Mouse (Mus musculus): ENCODE data around the gene Rassf5. TPM values are rescaled to one million over a fixed set of nuclear protein-coding genes. Genes with fewer than 3 reads are reported as not detected.

Gene Rassf5
- polyA plus RNA-seq, 1 experiment: 98.8 TPM

- 0 out of 2 replicates have a peak, but pooled peaks cover 3% of the 10 kb centered on the region for H3K36me3 ChIP-seq (ENCODE audit: control insufficient read depth, insufficient read depth, low read length)
- no peak for TF ChIP-seq CTCF (IDR thresholded peaks at IDR 0.05; ENCODE audit: borderline replicate concordance, control insufficient read depth, extremely low read depth, insufficient read depth, low read length, poor library complexity)
- no peak for TF ChIP-seq POLR2A (IDR thresholded peaks at IDR 0.05; ENCODE audit: control insufficient read depth, extremely low read depth, insufficient read depth, low read length, poor library complexity)
- peak; percentile 57 for DNase-seq
- H3K4me1 ChIP-seq (replicated peaks; ENCODE audit: control insufficient read depth, insufficient read depth, low read length): peaks cover 63% of the 10 kb centered on the region
- H3K27me3 ChIP-seq (ENCODE audit: control insufficient read depth, insufficient read depth, low read length): no peaks in the 10 kb centered on the region
- peak overlapping the region; percentile 97 for H3K27ac ChIP-seq (ENCODE audit: control insufficient read depth, insufficient read depth, low read length)
- H3K4me3 ChIP-seq (ENCODE audit: control insufficient read depth, insufficient read depth, low read length): peak overlapping the region; percentile 92
- 4% methylated on average over 18 of the region's 18 CpGs for WGBS
Measured at GRCm38 (mm10) chr1:131199118-131199821, 45.8 kb downstream of the Rassf5 start.

- peak overlapping the region; percentile 92 for H3K4me3 ChIP-seq (ENCODE audit: control insufficient read depth, insufficient read depth, low read length)
- TF ChIP-seq POLR2A (IDR thresholded peaks at IDR 0.05; ENCODE audit: control insufficient read depth, extremely low read depth, insufficient read depth, low read length, poor library complexity): no peak
- no peak for TF ChIP-seq CTCF (IDR thresholded peaks at IDR 0.05; ENCODE audit: borderline replicate concordance, control insufficient read depth, extremely low read depth, insufficient read depth, low read length, poor library complexity)
- peak overlapping the region; percentile 97 for H3K27ac ChIP-seq (ENCODE audit: control insufficient read depth, insufficient read depth, low read length)
- 6% methylated on average over 9 of the region's 9 CpGs for WGBS
- H3K36me3 ChIP-seq (ENCODE audit: control insufficient read depth, insufficient read depth, low read length): 0 out of 2 replicates have a peak, but pooled peaks cover 3% of the 10 kb centered on the region
- H3K27me3 ChIP-seq (ENCODE audit: control insufficient read depth, insufficient read depth, low read length): no peaks in the 10 kb centered on the region
- DNase-seq: peak; percentile 42
- peaks cover 59% of the 10 kb centered on the region for H3K4me1 ChIP-seq (replicated peaks; ENCODE audit: control insufficient read depth, insufficient read depth, low read length)
Measured at GRCm38 (mm10) chr1:131198417-131198960, 46.6 kb downstream of the Rassf5 start.

- 59% methylated on average over 2 of the region's 2 CpGs for WGBS
- TF ChIP-seq CTCF (IDR thresholded peaks at IDR 0.05; ENCODE audit: borderline replicate concordance, control insufficient read depth, extremely low read depth, insufficient read depth, low read length, poor library complexity) (no peak), POLR2A (IDR thresholded peaks at IDR 0.05; ENCODE audit: control insufficient read depth, extremely low read depth, insufficient read depth, low read length, poor library complexity) (no peak)
- no peak for DNase-seq
- Histone ChIP-seq H3K27me3 (ENCODE audit: control insufficient read depth, insufficient read depth, low read length) (no peaks in the 10 kb centered on the region), H3K4me3 (ENCODE audit: control insufficient read depth, insufficient read depth, low read length) (no peak overlapping the region), H3K27ac (ENCODE audit: control insufficient read depth, insufficient read depth, low read length) (no peak overlapping the region), H3K36me3 (ENCODE audit: control insufficient read depth, insufficient read depth, low read length) (0 out of 2 replicates have a peak, but pooled peaks cover 4% of the 10 kb centered on the region), H3K4me1 (replicated peaks; ENCODE audit: control insufficient read depth, insufficient read depth, low read length) (peaks cover 59% of the 10 kb centered on the region)
Measured at GRCm38 (mm10) chr1:131196107-131196506, 49.0 kb downstream of the Rassf5 start.

- H3K27me3 ChIP-seq (ENCODE audit: control insufficient read depth, insufficient read depth, low read length): no peaks in the 10 kb centered on the region
- no peak overlapping the region for H3K4me3 ChIP-seq (ENCODE audit: control insufficient read depth, insufficient read depth, low read length)
- DNase-seq: no peak
- H3K36me3 ChIP-seq (ENCODE audit: control insufficient read depth, insufficient read depth, low read length): 0 out of 2 replicates have a peak, but pooled peaks cover 8% of the 10 kb centered on the region
- H3K4me1 ChIP-seq (replicated peaks; ENCODE audit: control insufficient read depth, insufficient read depth, low read length): peaks cover 55% of the 10 kb centered on the region
- H3K27ac ChIP-seq (ENCODE audit: control insufficient read depth, insufficient read depth, low read length): no peak overlapping the region
- TF ChIP-seq POLR2A (IDR thresholded peaks at IDR 0.05; ENCODE audit: control insufficient read depth, extremely low read depth, insufficient read depth, low read length, poor library complexity) (no peak), CTCF (IDR thresholded peaks at IDR 0.05; ENCODE audit: borderline replicate concordance, control insufficient read depth, extremely low read depth, insufficient read depth, low read length, poor library complexity) (no peak)
- WGBS: 81% methylated on average over 7 of the region's 7 CpGs
Measured at GRCm38 (mm10) chr1:131195653-131196052, 49.4 kb downstream of the Rassf5 start.

GRCm38 (mm10) chr1:131193746-131194145 lies 51.3 kb downstream of the Rassf5 start:
- peaks cover 62% of the 10 kb centered on the region for H3K4me1 ChIP-seq (replicated peaks; ENCODE audit: control insufficient read depth, insufficient read depth, low read length)
- WGBS: 73% methylated on average over 3 of the region's 3 CpGs
- no peak for DNase-seq

GRCm38 (mm10) chr1:131188655-131189054 lies 56.4 kb downstream of the Rassf5 start:
- no peak for TF ChIP-seq POLR2A (IDR thresholded peaks at IDR 0.05; ENCODE audit: control insufficient read depth, extremely low read depth, insufficient read depth, low read length, poor library complexity)
- no peak for TF ChIP-seq CTCF (IDR thresholded peaks at IDR 0.05; ENCODE audit: borderline replicate concordance, control insufficient read depth, extremely low read depth, insufficient read depth, low read length, poor library complexity)
- no peak for DNase-seq
- Histone ChIP-seq H3K27ac (ENCODE audit: control insufficient read depth, insufficient read depth, low read length) (peak overlapping the region; percentile 64; the same call in 1 of the 2 replicates), H3K27me3 (ENCODE audit: control insufficient read depth, insufficient read depth, low read length) (no peaks in the 10 kb centered on the region), H3K4me1 (replicated peaks; ENCODE audit: control insufficient read depth, insufficient read depth, low read length) (peaks cover 61% of the 10 kb centered on the region), H3K36me3 (ENCODE audit: control insufficient read depth, insufficient read depth, low read length) (peaks cover 12% of the 10 kb centered on the region), H3K4me3 (ENCODE audit: control insufficient read depth, insufficient read depth, low read length) (no peak overlapping the region)
- WGBS: 64% methylated on average over 5 of the region's 5 CpGs

More at GRCm38 (mm10) chr1:131193746-131194145, 51.3 kb downstream of the Rassf5 start:
- H3K27me3 ChIP-seq (ENCODE audit: control insufficient read depth, insufficient read depth, low read length): no peaks in the 10 kb centered on the region
- H3K36me3 ChIP-seq (ENCODE audit: control insufficient read depth, insufficient read depth, low read length): 0 out of 2 replicates have a peak, but pooled peaks cover 8% of the 10 kb centered on the region
- no peak overlapping the region for H3K27ac ChIP-seq (ENCODE audit: control insufficient read depth, insufficient read depth, low read length)
- TF ChIP-seq POLR2A (IDR thresholded peaks at IDR 0.05; ENCODE audit: control insufficient read depth, extremely low read depth, insufficient read depth, low read length, poor library complexity) (no peak), CTCF (IDR thresholded peaks at IDR 0.05; ENCODE audit: borderline replicate concordance, control insufficient read depth, extremely low read depth, insufficient read depth, low read length, poor library complexity) (no peak)
- no peak overlapping the region for H3K4me3 ChIP-seq (ENCODE audit: control insufficient read depth, insufficient read depth, low read length)
